Mouse (Mus musculus) neural tube, embryonic 14.5 days (tissue): ENCODE results near the gene Cnot3. TPM values are rescaled to one million over a fixed set of nuclear protein-coding genes. Genes with fewer than 3 reads are reported as not detected.
"Not testable (repeated sequence)": the region's sequence is repeated elsewhere in the genome, so short reads cannot be mapped to it uniquely, and the experiment has no call there.

Source experiments
- ATAC-seq: fragments of 200-750 bp; cut with Nextera tagmentation; 2 replicates; pipeline ENCODE4 v1.8.0; 2017; ENCODE audit warnings: low read depth, mild to moderate bottlenecking, moderate TSS enrichment, moderate library complexity
- H3K27ac ChIP-seq: fragments of 300-500 bp; sonication (generic); 2 replicates; pipeline ENCODE4 v1.5.1; 2014; ENCODE audit warnings: low read depth, mild to moderate bottlenecking, control low read depth, low read length, moderate library complexity, mixed read lengths
- H3K27me3 ChIP-seq: fragments of 300-500 bp; sonication (generic); 2 replicates; pipeline ENCODE4 v1.6.1; 2014; ENCODE audit warnings: low read length; ENCODE audit not compliant: control insufficient read depth, insufficient read depth
- H3K36me3 ChIP-seq: fragments of 300-500 bp; sonication (generic); 2 replicates; pipeline ENCODE4 v1.6.1; 2014; ENCODE audit warnings: low read length, mixed read lengths; ENCODE audit not compliant: control insufficient read depth, insufficient read depth
- H3K4me1 ChIP-seq: fragments of 300-500 bp; sonication (generic); 2 replicates; pipeline ENCODE4 v1.6.1; 2014; ENCODE audit warnings: low read length; ENCODE audit not compliant: control insufficient read depth, insufficient read depth
- H3K4me2 ChIP-seq: fragments of 300-500 bp; sonication (generic); 2 replicates; pipeline ENCODE4 v1.6.1; 2014; ENCODE audit warnings: mild to moderate bottlenecking, low read depth, low read length, control low read depth
- H3K4me3 ChIP-seq: fragments of 300-500 bp; sonication (generic); 2 replicates; pipeline ENCODE4 v1.5.1; 2014; ENCODE audit warnings: low read depth, low read length, control low read depth, mixed read lengths
- H3K9ac ChIP-seq: fragments of 300-500 bp; sonication (generic); replicated peaks from 2 replicates; pipeline ENCODE4 v1.6.1; 2014; ENCODE audit warnings: low read depth, mild to moderate bottlenecking, control low read depth, low read length, mixed read lengths
- H3K9me3 ChIP-seq: fragments of 300-500 bp; sonication (generic); 2 replicates; pipeline ENCODE4 v1.6.1; 2016; ENCODE audit warnings: low read length; ENCODE audit not compliant: control insufficient read depth
- WGBS: fragments of 180-500 bp; shearing (Covaris S2); extraction: QIAGEN DNeasy Blood & Tissue Kit; methylation state at CpG from one replicate; pipeline ENCODE4 v1.1.7; 2014; 5-methylcytosine and 5-hydroxymethylcytosine counted together
- polyA plus RNA-seq: library from polyadenylated mRNA; unstranded; fragments of >200 nt; fragmentation: Nextera tagmentation; extraction: Ambion mirVana; gene quantifications from 2 replicates; pipeline ENCODE4 v1.2.1, GENCODE M21; 2014

Cnot3 gene
- 40.5 and 47.7 TPM in 2 replicates for polyA plus RNA-seq

DNA sequence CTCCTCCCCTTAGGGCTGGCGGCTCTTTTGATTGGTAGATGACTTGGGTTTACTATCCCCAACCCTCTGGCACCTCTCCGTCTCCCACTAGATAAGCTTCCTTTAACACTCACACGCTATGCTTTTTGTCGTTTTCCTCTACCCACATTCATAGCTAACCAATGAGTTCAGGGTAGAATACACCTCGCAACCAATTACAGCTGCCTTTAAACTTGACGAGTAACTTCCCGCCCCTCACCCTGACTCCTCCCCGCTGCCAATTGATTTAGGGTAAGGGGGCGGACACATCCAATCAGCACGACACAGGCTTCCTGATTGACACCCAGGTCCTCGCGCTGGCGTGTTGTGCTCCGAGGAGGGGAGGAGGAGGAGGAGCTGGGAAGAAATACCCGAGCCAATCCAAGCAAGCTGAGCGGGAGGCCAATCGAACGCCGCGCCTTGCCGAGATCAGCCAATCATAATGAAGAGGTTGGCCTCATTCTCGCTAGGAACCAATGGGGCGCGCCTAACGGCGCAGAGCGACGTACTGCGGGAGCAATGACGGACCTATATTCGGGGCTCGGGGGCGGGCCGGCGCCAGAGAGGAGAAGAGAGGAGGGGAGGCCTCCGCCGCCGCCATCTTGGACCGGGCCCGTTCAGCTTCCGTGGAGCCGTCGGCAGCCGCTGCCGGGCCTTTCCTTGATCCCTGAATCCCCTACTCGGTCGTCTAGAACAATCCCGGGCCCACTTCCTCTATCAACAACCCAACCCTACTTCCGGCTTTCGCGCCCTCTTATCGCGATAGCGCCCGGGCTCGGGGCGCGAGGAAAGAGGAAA, at the start of gene Cnot3:
Gene Cnot3, plus strand, starts transcription at position 597 of the 816 bp plus-strand sequence.
- peak within 1 kb of the TSS; percentile 95 for H3K27ac ChIP-seq
- WGBS, result under 1% methylated on average over 55 of the region's 58 CpGs
- ATAC-seq, result peak; percentile 98

GRCm38 (mm10) chr7:3597755-3598154, 47.3 kb upstream of the Cnot3 start:
- H3K27ac ChIP-seq, H3K27me3 ChIP-seq, H3K4me1 ChIP-seq, H3K4me2 ChIP-seq, H3K9me3 ChIP-seq, H3K4me3 ChIP-seq, H3K36me3 ChIP-seq, H3K9ac ChIP-seq, ATAC-seq: not testable (repeated sequence)
- 56% methylated on average over 1 of the region's 1 CpGs for WGBS

More for the DNA sequence above, at the start of gene Cnot3:
- Histone ChIP-seq H3K9ac (peak within 1 kb of the TSS; percentile 95), H3K27me3 (no peaks in the 10 kb centered on the region), H3K36me3 (peaks cover 3% of the 10 kb centered on the region; the same call in 1 of the 2 replicates), H3K4me2 (peak within 1 kb of the TSS; percentile 83), H3K9me3 (no peaks in the 10 kb centered on the region), H3K4me3 (peak within 1 kb of the TSS; percentile 85), H3K4me1 (peaks cover 27% of the 10 kb centered on the region)

GRCm38 (mm10) chr7:3601119-3601518, 43.9 kb upstream of the Cnot3 start:
- peak; percentile 65 for ATAC-seq
- H3K36me3 ChIP-seq, result no peaks in the 10 kb centered on the region
- no peaks in the 10 kb centered on the region for H3K9me3 ChIP-seq
- H3K4me2 ChIP-seq, result no peak overlapping the region
- no peak overlapping the region for H3K4me3 ChIP-seq
- WGBS, result 12% methylated on average over 4 of the region's 4 CpGs
- H3K4me1 ChIP-seq, result no peaks in the 10 kb centered on the region
- no peak overlapping the region for H3K9ac ChIP-seq
- H3K27ac ChIP-seq, result no peak overlapping the region
- no peaks in the 10 kb centered on the region for H3K27me3 ChIP-seq

GRCm38 (mm10) chr7:3606798-3607197, 38.3 kb upstream of the Cnot3 start:
- H3K27me3 ChIP-seq, result no peaks in the 10 kb centered on the region
- no peaks in the 10 kb centered on the region for H3K9me3 ChIP-seq
- no peak for ATAC-seq
- H3K4me3 ChIP-seq, result no peak overlapping the region
- no peak overlapping the region for H3K9ac ChIP-seq
- no peaks in the 10 kb centered on the region for H3K36me3 ChIP-seq
- no peak overlapping the region for H3K27ac ChIP-seq
- no peaks in the 10 kb centered on the region for H3K4me1 ChIP-seq
- 21% methylated on average over 2 of the region's 2 CpGs for WGBS
- H3K4me2 ChIP-seq, result no peak overlapping the region

- Histone ChIP-seq H3K9ac (no peak overlapping the region), H3K36me3 (no peaks in the 10 kb centered on the region), H3K4me2 (no peak overlapping the region), H3K9me3 (no peaks in the 10 kb centered on the region), H3K27me3 (no peaks in the 10 kb centered on the region), H3K27ac (no peak overlapping the region), H3K4me3 (no peak overlapping the region), H3K4me1 (no peaks in the 10 kb centered on the region)
- WGBS, result 88% methylated on average over 6 of the region's 6 CpGs
- ATAC-seq, result no peak
These were observed 37.7 kb upstream of the Cnot3 start for GRCm38 (mm10) chr7:3607391-3607790.

GRCm38 (mm10) chr7:3608668-3609067, 36.4 kb upstream of the Cnot3 start:
- Histone ChIP-seq H3K36me3 (no peaks in the 10 kb centered on the region), H3K27me3 (no peaks in the 10 kb centered on the region), H3K27ac (no peak overlapping the region), H3K4me2 (no peak overlapping the region), H3K4me1 (no peaks in the 10 kb centered on the region), H3K4me3 (no peak overlapping the region), H3K9ac (no peak overlapping the region), H3K9me3 (no peaks in the 10 kb centered on the region)
- 95% methylated on average over 3 of the region's 3 CpGs for WGBS
- no peak for ATAC-seq

GRCm38 (mm10) chr7:3609082-3609481, 36.0 kb upstream of the Cnot3 start:
- ATAC-seq, result no peak
- no peak overlapping the region for H3K4me3 ChIP-seq
- H3K36me3 ChIP-seq, result no peaks in the 10 kb centered on the region
- H3K9me3 ChIP-seq, result no peaks in the 10 kb centered on the region
- no peaks in the 10 kb centered on the region for H3K27me3 ChIP-seq
- no peak overlapping the region for H3K4me2 ChIP-seq
- H3K27ac ChIP-seq, result no peak overlapping the region
- no peak overlapping the region for H3K9ac ChIP-seq
- 60% methylated on average over 3 of the region's 3 CpGs for WGBS
- no peaks in the 10 kb centered on the region for H3K4me1 ChIP-seq

DNA sequence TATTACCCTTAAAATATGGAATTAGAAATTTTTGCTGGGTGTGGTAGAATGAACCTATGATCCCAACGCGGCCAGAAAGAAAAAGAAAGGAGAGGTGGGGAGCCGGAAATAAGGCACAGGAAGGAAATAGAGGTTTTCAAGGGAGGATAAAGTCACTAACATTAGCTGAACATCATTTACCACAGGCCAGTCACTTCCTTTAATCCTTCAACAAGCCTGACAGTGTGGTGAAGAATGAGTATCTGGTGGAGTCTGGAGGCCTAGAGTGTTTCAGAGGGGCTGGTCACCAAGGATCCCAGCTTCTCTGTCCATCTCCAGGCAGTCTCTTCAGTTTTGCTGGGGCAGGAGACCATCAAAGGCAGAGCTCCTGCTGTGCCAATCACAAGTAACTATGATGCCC, 34.6 kb upstream of the Cnot3 start:
- 92% methylated on average over 3 of the region's 3 CpGs for WGBS
- no peak overlapping the region for H3K4me2 ChIP-seq

GRCm38 (mm10) chr7:3611006-3611405, 34.1 kb upstream of the Cnot3 start:
- ATAC-seq, result no peak
- Histone ChIP-seq H3K27me3 (no peaks in the 10 kb centered on the region), H3K4me1 (no peaks in the 10 kb centered on the region), H3K9me3 (no peaks in the 10 kb centered on the region), H3K36me3 (no peaks in the 10 kb centered on the region), H3K27ac (no peak overlapping the region), H3K4me2 (no peak overlapping the region), H3K4me3 (no peak overlapping the region), H3K9ac (no peak overlapping the region)
- 88% methylated on average over 13 of the region's 13 CpGs for WGBS

More for the DNA sequence above, 34.6 kb upstream of the Cnot3 start:
- H3K27me3 ChIP-seq, result no peaks in the 10 kb centered on the region
- no peak overlapping the region for H3K9ac ChIP-seq
- no peaks in the 10 kb centered on the region for H3K36me3 ChIP-seq
- no peak for ATAC-seq
- H3K4me3 ChIP-seq, result no peak overlapping the region
- H3K9me3 ChIP-seq, result no peaks in the 10 kb centered on the region
- H3K27ac ChIP-seq, result no peak overlapping the region
- no peaks in the 10 kb centered on the region for H3K4me1 ChIP-seq
